Mouse (Mus musculus): ENCODE data around the gene Snrk.

GRCm38 (mm10) chr9:122143219-122143618 is 26.2 kb downstream of the Snrk start:
- TF ChIP-seq CTCF (IDR thresholded peaks at IDR 0.05; ENCODE audit: low read depth, low read length) (no peak), POLR2A (IDR thresholded peaks at IDR 0.05; ENCODE audit: insufficient read depth, low read length) (no peak), EP300 (IDR thresholded peaks at IDR 0.05; ENCODE audit: insufficient read depth, low read depth, low read length) (no peak)

Measured in ES-Bruce4 (cell line).